Mouse (Mus musculus) brain, embryonic 14.5 days (tissue): Measurements from ENCODE around the gene Iscu. TPM values are rescaled to one million over a fixed set of nuclear protein-coding genes. Genes with fewer than 3 reads are reported as not detected.
"Not testable (repeated sequence)": the region's sequence is repeated elsewhere in the genome, so short reads cannot be mapped to it uniquely, and the experiment has no call there.

ENCODE experiments used
- DNase-seq: peaks from one replicate; pipeline ENCODE4 v3.0.0-alpha.2; 2011; ENCODE audit warnings: low read depth
- CTCF ChIP-seq: fragments of 200-500 bp; IDR thresholded peaks from 2 replicates; pipeline ENCODE4 v1.5.1; 2012; ENCODE audit warnings: inconsistent platforms, mild to moderate bottlenecking, moderate library complexity, borderline replicate concordance; ENCODE audit not compliant: insufficient read depth, insufficient read length; ENCODE audit errors: extremely low read depth
- POLR2A ChIP-seq: fragments of 200-500 bp; IDR thresholded peaks from 2 replicates; pipeline ENCODE4 v1.6.1; 2012; ENCODE audit warnings: mild to moderate bottlenecking, inconsistent platforms, borderline replicate concordance; ENCODE audit not compliant: poor library complexity, insufficient read depth, insufficient read length, severe bottlenecking; ENCODE audit errors: extremely low read depth
- polyA plus RNA-seq: library from polyadenylated mRNA; depleted of rRNA; stranded (reverse); fragments of >200 nt; gene quantifications from 2 replicates; pipeline ENCODE4 v1.2.3, GENCODE M21; 2012

Gene Iscu
- polyA plus RNA-seq, 1 experiment: 71.7 TPM

DNA sequence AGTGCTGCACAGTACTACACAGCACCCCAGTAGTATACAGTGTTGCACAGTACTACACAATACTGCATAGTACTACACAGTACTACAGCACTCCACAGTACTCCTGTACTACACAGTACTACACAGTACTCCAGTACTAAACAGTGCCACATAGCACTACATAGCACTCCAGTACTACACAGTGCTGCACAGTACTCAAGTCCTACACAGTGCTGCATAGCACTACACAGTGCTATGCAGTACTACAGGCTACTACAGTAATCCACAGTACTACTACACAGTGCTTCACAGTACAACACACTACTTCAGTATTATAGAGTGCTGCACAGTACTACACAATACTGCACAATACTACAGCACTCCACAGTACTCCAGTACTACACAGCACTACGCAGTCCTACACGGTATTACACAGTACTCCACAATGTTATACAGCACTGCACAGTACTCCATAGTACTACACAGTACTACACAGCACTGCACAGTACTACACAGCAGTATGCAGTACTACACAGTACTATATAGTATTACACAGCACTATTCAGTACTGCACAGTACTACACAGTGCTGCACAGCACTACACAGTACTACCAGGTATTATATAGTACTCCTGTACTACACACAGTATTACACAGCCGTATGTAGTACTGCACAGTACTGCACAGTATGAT lies 7.7 kb downstream of the Iscu start:
- TF ChIP-seq CTCF (no peak), POLR2A (no peak)
- no peak for DNase-seq

DNA sequence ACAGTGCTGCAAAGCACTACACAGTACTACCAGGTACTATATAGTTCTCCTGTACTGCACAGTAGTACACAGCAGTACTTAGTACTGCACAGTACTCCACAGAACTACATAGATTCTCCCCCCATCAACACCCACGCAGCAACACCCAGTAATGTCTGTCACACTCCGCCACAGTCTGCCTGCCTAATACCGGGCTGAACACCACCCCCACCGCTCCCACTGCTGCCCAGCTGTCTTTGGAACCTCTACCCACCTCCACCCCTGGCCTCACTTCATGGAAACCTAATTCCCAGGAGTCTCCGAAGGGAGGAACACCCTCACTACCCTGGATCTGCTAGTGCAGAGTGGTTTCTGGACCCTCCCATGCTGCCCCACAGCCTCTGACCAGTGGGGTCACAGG lies 8.2 kb downstream of the Iscu start:
- TF ChIP-seq POLR2A: no peak
- TF ChIP-seq CTCF: no peak

DNA sequence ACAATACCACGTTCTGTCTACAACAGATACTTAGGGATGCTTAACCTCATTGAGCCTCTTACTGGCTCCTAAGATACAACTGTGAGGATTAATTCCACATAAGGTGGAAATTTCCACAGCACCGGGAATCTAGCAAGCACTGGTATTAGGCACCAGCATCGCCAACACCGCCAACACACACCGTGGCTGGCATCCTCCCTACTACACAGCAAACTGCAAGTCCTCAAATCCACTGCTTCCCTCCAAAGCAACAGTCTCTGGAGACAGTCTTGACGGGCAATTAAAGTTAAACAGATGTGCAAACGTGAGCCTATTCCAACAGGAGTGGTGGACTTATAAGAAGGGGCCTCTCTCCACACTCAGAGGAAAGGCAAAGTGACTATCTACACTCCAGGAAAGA lies 8.7 kb downstream of the Iscu start:
- TF ChIP-seq CTCF (no peak), POLR2A (no peak)
- no peak for DNase-seq

More for the DNA sequence above, 8.2 kb downstream of the Iscu start:
- no peak for DNase-seq

DNA sequence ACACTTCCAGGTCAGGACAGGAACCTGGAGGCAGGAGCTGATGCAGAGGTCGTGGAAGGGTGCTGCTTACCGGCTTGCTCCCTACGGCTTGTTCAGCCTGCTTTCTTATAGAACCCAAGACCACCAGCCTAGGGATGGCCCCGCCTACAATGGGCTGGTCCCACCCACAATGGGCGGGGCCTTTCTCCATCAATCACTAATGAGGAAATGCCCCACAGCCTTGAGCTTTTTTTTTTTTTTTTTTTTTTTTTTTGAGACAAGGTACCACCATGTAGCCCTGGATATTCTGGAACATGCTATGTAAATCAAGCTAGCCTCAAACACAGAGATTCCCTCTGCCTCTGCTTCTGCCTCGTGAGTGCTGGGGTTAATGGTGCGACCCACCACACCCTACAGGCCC lies 9.3 kb downstream of the Iscu start:
- DNase-seq: no peak
- TF ChIP-seq POLR2A: no peak
- no peak for TF ChIP-seq CTCF

GRCm38 (mm10) chr5:113782624-113783023 lies 10.1 kb downstream of the Iscu start:
- DNase-seq: no peak
- TF ChIP-seq CTCF: no peak
- no peak for TF ChIP-seq POLR2A

DNA sequence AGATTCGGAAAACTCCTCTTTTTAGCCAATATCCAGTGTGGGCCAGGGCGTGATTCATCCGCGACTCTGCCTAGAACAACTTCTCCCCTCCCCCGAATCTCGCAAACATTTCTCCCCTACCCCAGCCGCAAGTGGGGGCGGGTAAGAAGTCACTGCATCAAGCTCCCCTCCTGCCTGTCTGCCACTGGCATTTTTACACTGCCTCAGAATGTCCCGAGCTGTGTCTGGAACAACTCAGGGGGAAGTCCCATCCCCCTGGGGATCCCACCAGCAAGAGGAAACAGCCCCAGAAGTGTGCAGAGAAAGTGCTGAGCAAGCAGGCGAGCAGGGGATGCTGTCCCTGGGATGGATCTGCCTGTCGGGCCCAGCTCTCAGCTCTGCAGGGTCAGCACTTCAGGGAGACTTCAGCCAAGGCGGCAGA lies 11.0 kb downstream of the Iscu start:
- peak; percentile 12 for DNase-seq

DNA sequence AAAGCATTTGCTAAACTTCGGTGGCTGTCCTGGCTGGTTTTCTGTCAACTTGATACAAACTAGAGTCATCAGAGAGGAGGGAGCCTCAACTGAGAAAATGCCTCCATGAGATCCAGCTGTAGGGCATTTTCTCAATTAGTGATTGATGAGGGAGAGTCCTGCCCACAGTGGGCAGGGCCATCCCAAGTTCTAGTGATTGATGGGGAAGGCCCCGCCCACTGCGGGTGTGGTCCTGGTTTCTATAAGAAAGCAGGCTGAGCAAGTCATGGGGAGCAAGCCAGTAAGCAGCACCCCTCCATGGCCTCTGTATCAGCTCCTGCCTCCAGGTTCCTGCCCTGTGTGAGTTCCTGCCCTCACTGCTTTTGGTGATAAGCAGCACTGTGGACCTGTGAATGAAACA lies 11.6 kb downstream of the Iscu start:
- DNase-seq: not testable (repeated sequence)

More for the DNA sequence above, 11.0 kb downstream of the Iscu start:
- no peak for TF ChIP-seq POLR2A

GRCm38 (mm10) chr5:113786985-113787384 lies 14.4 kb downstream of the Iscu start:
- DNase-seq: no peak
- TF ChIP-seq CTCF (no peak), POLR2A (no peak)

GRCm38 (mm10) chr5:113788645-113789044 lies 16.1 kb downstream of the Iscu start:
- TF ChIP-seq CTCF (no peak), POLR2A (no peak)
- DNase-seq: no peak

GRCm38 (mm10) chr5:113789075-113789788 lies 16.7 kb downstream of the Iscu start:
- no peak for DNase-seq
- TF ChIP-seq POLR2A: no peak
- no peak for TF ChIP-seq CTCF

- no peak for DNase-seq
- no peak for TF ChIP-seq CTCF
- no peak for TF ChIP-seq POLR2A
Measured at GRCm38 (mm10) chr5:113790453-113791196, 18.1 kb downstream of the Iscu start.

DNA sequence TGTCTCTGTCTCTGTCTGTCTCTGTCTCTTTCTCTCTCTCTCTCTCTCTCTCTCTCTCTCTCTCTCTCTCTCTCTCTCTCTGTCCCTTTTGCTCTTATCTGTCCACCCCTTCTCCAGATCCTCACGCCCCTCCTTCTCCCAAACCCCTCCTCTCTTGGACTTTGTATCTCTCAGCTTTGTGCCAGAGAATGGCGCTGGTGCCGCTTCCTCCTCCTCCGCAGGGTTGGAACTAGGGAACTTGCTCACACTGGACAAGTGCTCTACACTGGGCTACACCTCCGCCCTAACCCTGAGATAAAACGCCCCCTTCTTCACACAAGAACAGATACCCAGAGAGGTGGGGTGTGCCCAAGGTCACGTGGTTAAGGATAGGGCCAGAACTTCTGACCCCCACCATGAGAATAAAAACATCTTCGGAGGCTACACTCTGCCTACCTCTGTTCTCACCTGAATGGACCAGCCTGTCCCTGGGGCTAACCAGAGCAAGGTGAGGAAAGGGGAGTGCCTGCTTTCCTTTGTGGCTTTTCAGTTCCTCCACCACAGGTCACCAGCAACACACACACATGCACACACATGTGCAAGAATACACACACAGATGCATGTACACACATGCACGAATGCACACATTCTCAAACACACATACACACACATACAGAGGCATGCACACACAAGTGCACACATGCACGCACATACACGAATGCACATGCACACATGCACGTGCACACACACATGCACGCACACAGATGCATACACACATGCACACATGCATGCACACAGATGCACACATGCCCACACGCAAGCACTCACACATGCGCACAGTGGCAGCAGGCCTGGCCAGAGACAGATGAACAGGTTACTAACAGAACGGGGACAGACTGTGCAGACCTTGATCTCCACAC lies 18.9 kb downstream of the Iscu start:
- TF ChIP-seq CTCF (no peak), POLR2A (no peak)
- DNase-seq: no peak
